Mouse (Mus musculus) midbrain, embryonic 12.5 days (tissue): ENCODE data around the gene Ankrd13b. TPM values are rescaled to one million over a fixed set of nuclear protein-coding genes. Genes with fewer than 3 reads are reported as not detected.
A peak's percentile ranks its signal among the peaks of the same experiment; 100 is the strongest.

ENCODE experiments used
- ATAC-seq: fragments of 200-750 bp; cut with Nextera tagmentation; 2 replicates; pipeline ENCODE4 v1.8.0; 2017; ENCODE audit warnings: low read depth, moderate TSS enrichment, moderate library complexity; ENCODE audit not compliant: low FRiP score
- H3K27ac ChIP-seq: fragments of 300-500 bp; sonication (generic); replicated peaks from 2 replicates; pipeline ENCODE4 v1.5.1; 2016; ENCODE audit warnings: mild to moderate bottlenecking
- H3K27me3 ChIP-seq: fragments of 300-500 bp; sonication (generic); 2 replicates; pipeline ENCODE4 v1.6.1; 2016; ENCODE audit warnings: mild to moderate bottlenecking
- H3K36me3 ChIP-seq: fragments of 300-500 bp; sonication (generic); 2 replicates; pipeline ENCODE4 v1.6.1; 2016
- H3K4me1 ChIP-seq: fragments of 300-500 bp; sonication (generic); 2 replicates; pipeline ENCODE4 v1.6.1; 2016
- H3K4me2 ChIP-seq: fragments of 300-500 bp; sonication (generic); replicated peaks from 2 replicates; pipeline ENCODE4 v1.6.1; 2016; ENCODE audit warnings: mild to moderate bottlenecking, moderate library complexity
- H3K4me3 ChIP-seq: fragments of 300-500 bp; sonication (generic); 2 replicates; pipeline ENCODE4 v1.5.1; 2016; ENCODE audit warnings: mild to moderate bottlenecking
- H3K9ac ChIP-seq: fragments of 300-500 bp; sonication (generic); replicated peaks from 2 replicates; pipeline ENCODE4 v1.6.1; 2016; ENCODE audit warnings: mild to moderate bottlenecking, moderate library complexity
- H3K9me3 ChIP-seq: fragments of 300-500 bp; sonication (generic); 2 replicates; pipeline ENCODE4 v1.6.1; 2016; ENCODE audit warnings: mild to moderate bottlenecking
- WGBS: fragments of 180-500 bp; shearing (Covaris S2); methylation state at CpG from one replicate; pipeline ENCODE4 v1.1.7; 2016; 5-methylcytosine and 5-hydroxymethylcytosine counted together
- polyA plus RNA-seq: library from polyadenylated mRNA; unstranded; fragments of >200 nt; fragmentation: Nextera tagmentation; extraction: Ambion mirVana; gene quantifications from 2 replicates; pipeline ENCODE4 v1.2.1, GENCODE M21; 2016

Gene Ankrd13b
- polyA plus RNA-seq, 1 experiment from 2014 or later: 22.3 TPM

DNA sequence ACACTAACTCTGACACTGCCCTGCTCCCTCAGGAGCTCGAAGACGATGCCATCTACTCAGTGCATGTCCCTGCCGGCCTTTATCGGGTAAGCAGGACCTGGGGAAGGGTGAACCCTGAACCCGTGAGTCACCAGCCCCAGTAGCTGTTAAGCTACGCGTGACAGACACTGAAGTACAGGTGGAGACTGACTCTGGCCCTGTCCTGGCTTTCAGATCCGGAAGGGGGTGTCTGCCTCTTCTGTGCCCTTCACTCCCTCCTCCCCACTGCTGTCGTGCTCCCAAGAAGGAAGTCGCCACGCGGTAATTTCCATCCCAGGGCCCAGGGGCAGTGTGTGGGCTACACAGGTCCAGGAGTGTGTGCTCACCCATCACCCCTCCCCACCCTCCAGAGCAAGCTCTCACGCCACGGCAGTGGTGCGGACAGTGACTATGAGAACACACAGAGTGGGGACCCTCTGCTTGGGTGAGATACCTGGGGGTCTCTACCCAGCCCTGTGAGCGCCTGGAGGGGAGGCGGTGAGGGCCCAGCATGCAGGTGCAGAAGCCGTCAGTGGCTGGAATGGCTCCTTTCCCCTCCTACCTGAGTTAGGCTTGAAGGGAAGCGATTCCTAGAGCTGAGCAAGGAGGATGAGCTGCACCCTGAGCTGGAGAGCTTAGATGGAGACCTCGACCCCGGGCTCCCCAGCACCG lies 16.0 kb upstream of the Ankrd13b start:
- WGBS: 92% methylated on average over 22 of the region's 22 CpGs
- ATAC-seq: no peak
- Histone ChIP-seq H3K4me2 (no peak overlapping the region), H3K9me3 (no peaks in the 10 kb centered on the region), H3K9ac (no peak overlapping the region), H3K4me3 (no peak overlapping the region), H3K27me3 (no peaks in the 10 kb centered on the region; the same call in 1 of the 2 replicates), H3K36me3 (peaks cover 64% of the 10 kb centered on the region), H3K4me1 (peaks cover 16% of the 10 kb centered on the region), H3K27ac (no peak overlapping the region)

DNA sequence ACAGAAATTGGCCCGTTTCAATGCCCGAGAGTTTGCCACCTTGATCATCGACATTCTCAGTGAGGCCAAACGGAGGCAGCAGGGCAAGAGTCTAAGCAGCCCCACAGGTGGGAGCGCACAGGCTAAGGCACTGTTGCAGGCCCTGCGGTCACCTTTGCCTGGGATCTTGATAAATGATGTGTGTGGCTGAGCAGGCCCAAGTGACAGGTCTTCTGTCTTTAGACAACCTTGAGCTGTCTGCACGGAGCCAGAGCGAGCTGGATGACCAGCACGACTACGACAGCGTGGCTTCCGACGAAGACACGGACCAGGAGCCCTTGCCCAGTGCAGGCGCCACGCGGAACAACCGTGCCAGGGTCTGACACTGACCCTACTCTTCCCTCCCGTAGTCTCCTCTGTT lies 14.9 kb upstream of the Ankrd13b start:
- Histone ChIP-seq H3K36me3 (peaks cover 75% of the 10 kb centered on the region), H3K9ac (no peak overlapping the region), H3K27ac (no peak overlapping the region), H3K4me2 (no peak overlapping the region), H3K4me3 (no peak overlapping the region), H3K27me3 (no peaks in the 10 kb centered on the region; the same call in 1 of the 2 replicates), H3K4me1 (peaks cover 21% of the 10 kb centered on the region), H3K9me3 (no peaks in the 10 kb centered on the region)
- no peak for ATAC-seq
- WGBS: 96% methylated on average over 19 of the region's 19 CpGs

GRCm38 (mm10) chr11:77503511-77503910 lies 14.0 kb upstream of the Ankrd13b start:
- Histone ChIP-seq H3K4me3 (no peak overlapping the region), H3K27me3 (no peaks in the 10 kb centered on the region; the same call in 1 of the 2 replicates), H3K4me2 (no peak overlapping the region), H3K9me3 (no peaks in the 10 kb centered on the region), H3K9ac (no peak overlapping the region), H3K36me3 (peaks cover 81% of the 10 kb centered on the region), H3K27ac (no peak overlapping the region), H3K4me1 (peaks cover 21% of the 10 kb centered on the region)
- WGBS: 70% methylated on average over 3 of the region's 3 CpGs
- ATAC-seq: no peak

- no peak for ATAC-seq
- 88% methylated on average over 6 of the region's 6 CpGs for WGBS
- no peaks in the 10 kb centered on the region for H3K27me3 ChIP-seq
- H3K36me3 ChIP-seq: peaks cover 78% of the 10 kb centered on the region
- H3K9ac ChIP-seq: 0 out of 2 replicates have a peak overlapping the region, but pooled peaks have one; percentile 6
- H3K4me1 ChIP-seq: peaks cover 25% of the 10 kb centered on the region
- H3K4me3 ChIP-seq: no peak overlapping the region
- H3K27ac ChIP-seq: no peak overlapping the region
- no peak overlapping the region for H3K4me2 ChIP-seq
- no peaks in the 10 kb centered on the region for H3K9me3 ChIP-seq
Measured at GRCm38 (mm10) chr11:77502481-77502880, 13.0 kb upstream of the Ankrd13b start.

- no peak overlapping the region for H3K9ac ChIP-seq
- no peak overlapping the region for H3K4me3 ChIP-seq
- peaks cover 73% of the 10 kb centered on the region for H3K36me3 ChIP-seq
- no peak overlapping the region for H3K4me2 ChIP-seq
- no peaks in the 10 kb centered on the region for H3K27me3 ChIP-seq
- 93% methylated on average over 4 of the region's 4 CpGs for WGBS
- H3K27ac ChIP-seq: no peak overlapping the region
- H3K4me1 ChIP-seq: peaks cover 30% of the 10 kb centered on the region
- no peak for ATAC-seq
- no peaks in the 10 kb centered on the region for H3K9me3 ChIP-seq
Measured at GRCm38 (mm10) chr11:77501971-77502370, 12.5 kb upstream of the Ankrd13b start.

- Histone ChIP-seq H3K4me1 (peaks cover 33% of the 10 kb centered on the region), H3K27me3 (no peaks in the 10 kb centered on the region), H3K27ac (no peak overlapping the region), H3K4me2 (no peak overlapping the region), H3K9me3 (no peaks in the 10 kb centered on the region), H3K9ac (no peak overlapping the region), H3K4me3 (no peak overlapping the region), H3K36me3 (peaks cover 67% of the 10 kb centered on the region)
- no peak for ATAC-seq
- WGBS: 21% methylated on average over 5 of the region's 5 CpGs
Measured at GRCm38 (mm10) chr11:77501392-77501791, 11.9 kb upstream of the Ankrd13b start.

DNA sequence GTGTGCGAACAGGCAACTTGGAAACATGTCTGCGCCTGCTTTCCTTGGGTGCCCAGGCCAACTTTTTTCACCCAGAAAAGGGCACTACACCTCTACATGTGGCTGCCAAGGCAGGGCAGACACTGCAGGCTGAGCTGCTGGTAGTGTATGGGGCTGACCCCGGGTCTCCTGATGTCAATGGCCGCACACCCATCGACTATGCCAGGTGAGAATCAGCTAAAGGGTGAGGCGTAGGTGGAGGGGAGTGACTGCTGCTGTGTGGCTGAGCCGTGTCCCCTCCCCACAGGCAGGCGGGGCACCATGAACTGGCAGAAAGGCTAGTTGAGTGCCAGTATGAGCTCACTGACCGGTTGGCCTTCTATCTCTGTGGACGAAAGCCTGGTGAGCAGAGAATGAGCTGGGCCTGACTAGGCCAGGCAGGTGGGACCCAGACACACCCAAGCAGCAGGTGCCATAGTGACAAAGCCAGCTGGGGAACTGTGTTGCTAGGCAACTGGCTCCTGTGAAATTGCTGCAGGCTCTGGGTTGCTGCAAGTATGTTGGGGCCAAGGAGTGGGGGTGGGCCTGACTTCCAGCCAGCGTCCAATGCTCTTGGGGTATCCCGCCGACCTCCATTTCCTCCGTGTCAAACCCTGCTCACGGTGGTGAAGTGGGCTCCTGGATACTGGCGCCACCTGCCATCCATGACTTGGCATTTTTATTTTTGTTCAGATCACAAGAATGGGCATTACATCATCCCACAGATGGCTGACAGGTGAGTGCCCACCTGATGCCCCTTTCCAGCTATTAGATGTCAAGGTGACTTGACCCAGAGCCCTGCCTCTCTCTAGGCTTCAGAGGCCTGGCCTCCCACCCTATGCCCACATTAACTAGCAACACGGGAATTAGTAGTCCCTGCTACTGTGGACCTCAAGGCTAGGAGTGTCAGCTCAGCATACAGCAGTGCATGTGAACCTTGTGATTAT lies 11.2 kb upstream of the Ankrd13b start:
- no peak overlapping the region for H3K4me2 ChIP-seq
- peaks cover 60% of the 10 kb centered on the region for H3K36me3 ChIP-seq
- WGBS: 84% methylated on average over 17 of the region's 17 CpGs
- no peak overlapping the region for H3K4me3 ChIP-seq
- no peak overlapping the region for H3K9ac ChIP-seq
- peak overlapping the region; percentile 40; the same call in 1 of the 2 replicates for H3K27ac ChIP-seq
- H3K4me1 ChIP-seq: peaks cover 36% of the 10 kb centered on the region
- H3K27me3 ChIP-seq: no peaks in the 10 kb centered on the region
- H3K9me3 ChIP-seq: no peaks in the 10 kb centered on the region
- no peak for ATAC-seq

DNA sequence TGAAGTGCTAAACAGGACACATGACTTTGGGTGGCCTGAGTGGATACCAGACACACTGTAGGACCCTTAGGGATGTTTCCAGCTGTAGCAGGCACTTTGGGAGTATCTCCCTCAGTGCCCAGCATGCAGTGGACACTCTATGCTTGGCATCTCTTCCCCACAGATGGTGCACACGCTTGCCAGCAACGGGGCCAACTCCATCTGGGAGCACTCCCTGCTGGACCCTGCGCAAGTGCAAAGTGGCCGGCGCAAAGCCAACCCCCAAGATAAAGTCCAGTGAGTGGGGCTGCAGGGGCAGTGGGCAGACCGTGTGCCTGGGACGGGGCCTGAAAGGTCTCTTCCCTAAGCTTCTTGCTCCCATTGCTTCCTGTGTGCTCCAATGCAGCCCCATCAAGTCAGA lies 9.9 kb upstream of the Ankrd13b start:
- H3K27me3 ChIP-seq: no peaks in the 10 kb centered on the region
- H3K9me3 ChIP-seq: no peaks in the 10 kb centered on the region
- no peak overlapping the region for H3K9ac ChIP-seq
- no peak overlapping the region for H3K27ac ChIP-seq
- no peak overlapping the region for H3K4me3 ChIP-seq
- no peak for ATAC-seq
- H3K4me1 ChIP-seq: peaks cover 49% of the 10 kb centered on the region
- H3K36me3 ChIP-seq: peaks cover 47% of the 10 kb centered on the region
- 92% methylated on average over 7 of the region's 7 CpGs for WGBS
- H3K4me2 ChIP-seq: no peak overlapping the region

DNA sequence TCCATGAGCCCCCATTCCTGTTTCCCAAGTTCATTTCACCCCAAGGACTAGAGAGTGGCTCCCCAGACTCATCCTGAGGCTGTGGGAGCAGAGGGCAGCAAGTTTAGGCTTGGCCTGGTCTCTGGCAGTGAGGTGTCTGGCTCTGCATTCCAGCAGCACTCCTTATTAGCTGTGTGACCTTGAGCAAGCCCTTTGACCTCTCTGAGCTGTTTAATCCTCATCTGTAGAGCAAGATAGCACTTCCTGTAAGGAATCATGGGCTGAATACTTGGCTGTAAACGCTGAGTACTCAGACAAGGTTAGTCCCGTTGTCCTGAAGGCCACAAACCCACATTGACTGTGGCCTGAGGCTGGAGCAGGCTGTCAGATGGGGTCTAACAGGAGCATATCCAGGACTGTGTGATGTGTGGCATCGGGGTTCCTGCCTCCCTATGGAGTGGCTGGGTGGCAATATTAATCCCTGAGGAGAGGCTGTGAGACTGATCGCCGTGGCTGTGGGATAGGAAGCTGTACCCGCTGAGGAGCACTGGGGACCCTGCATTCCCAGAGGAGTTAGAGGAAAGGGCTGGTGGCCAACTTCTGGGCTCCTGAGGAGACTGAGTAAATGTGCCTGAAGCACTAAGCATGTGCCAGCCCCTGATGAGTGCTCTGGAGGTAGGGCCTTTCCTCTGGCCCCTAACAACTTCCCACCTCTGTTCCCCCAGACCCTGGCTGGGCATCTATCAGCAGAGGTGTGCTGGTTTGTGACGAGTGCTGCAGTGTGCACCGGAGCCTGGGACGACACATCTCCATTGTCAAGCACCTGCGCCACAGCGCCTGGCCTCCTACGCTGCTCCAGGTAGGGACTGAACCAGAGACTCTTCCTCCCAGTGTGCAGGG lies 9.0 kb upstream of the Ankrd13b start:
- WGBS: 67% methylated on average over 12 of the region's 12 CpGs
- H3K9ac ChIP-seq: 0 out of 2 replicates have a peak overlapping the region, but pooled peaks have one; percentile 0
- peaks cover 56% of the 10 kb centered on the region for H3K4me1 ChIP-seq
- H3K27ac ChIP-seq: peak overlapping the region; percentile 22; the same call in 1 of the 2 replicates
- no peaks in the 10 kb centered on the region for H3K9me3 ChIP-seq
- peaks cover 38% of the 10 kb centered on the region for H3K36me3 ChIP-seq
- H3K27me3 ChIP-seq: no peaks in the 10 kb centered on the region
- H3K4me3 ChIP-seq: no peak overlapping the region
- H3K4me2 ChIP-seq: no peak overlapping the region
- no peak for ATAC-seq

DNA sequence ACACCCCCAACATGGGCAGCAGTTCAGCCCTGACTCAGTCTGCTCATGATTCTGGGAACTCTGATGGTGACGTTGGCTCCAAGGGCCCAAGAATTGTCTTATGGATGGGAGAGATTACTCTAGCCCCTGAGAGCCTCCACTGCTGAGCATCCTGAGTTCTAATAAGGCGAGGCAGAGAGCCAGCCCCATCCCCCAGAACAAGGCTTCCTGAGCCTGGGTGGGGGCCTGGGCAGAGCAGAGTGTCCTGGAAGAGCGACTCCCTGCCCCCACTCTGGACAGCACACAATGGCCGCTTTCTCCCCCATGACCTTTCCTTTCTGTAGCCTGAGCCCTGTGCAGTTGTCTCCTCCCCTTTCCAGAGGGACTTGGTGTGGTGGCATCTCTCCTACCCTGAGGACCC lies 8.4 kb upstream of the Ankrd13b start:
- Histone ChIP-seq H3K27me3 (no peaks in the 10 kb centered on the region), H3K36me3 (peaks cover 32% of the 10 kb centered on the region), H3K9ac (no peak overlapping the region), H3K4me3 (no peak overlapping the region), H3K4me2 (no peak overlapping the region), H3K27ac (peak overlapping the region; percentile 22; the same call in 1 of the 2 replicates), H3K9me3 (no peaks in the 10 kb centered on the region), H3K4me1 (peaks cover 56% of the 10 kb centered on the region)
- 18% methylated on average over 4 of the region's 4 CpGs for WGBS
- ATAC-seq: no peak

- Histone ChIP-seq H3K27ac (peak overlapping the region; percentile 12; the same call in 1 of the 2 replicates), H3K27me3 (no peaks in the 10 kb centered on the region), H3K4me1 (peaks cover 61% of the 10 kb centered on the region), H3K4me2 (no peak overlapping the region), H3K4me3 (no peak overlapping the region), H3K9ac (no peak overlapping the region), H3K36me3 (peaks cover 27% of the 10 kb centered on the region), H3K9me3 (no peaks in the 10 kb centered on the region)
- WGBS: 9% methylated on average over 6 of the region's 6 CpGs
- ATAC-seq: no peak
Measured at GRCm38 (mm10) chr11:77497341-77497756, 7.9 kb upstream of the Ankrd13b start.
